Mouse (Mus musculus) heart, adult 2 months (tissue): ENCODE results near the gene 1110002E22Rik. TPM values are rescaled to one million over a fixed set of nuclear protein-coding genes. Genes with fewer than 3 reads are reported as not detected.

Experiments used
- DNase-seq, 2 experiments: peaks; one replicate each; pipeline ENCODE4 v3.0.0; 2021
- H3K27ac ChIP-seq: fragments of 200-600 bp; 2 replicates; pipeline ENCODE4 v1.8.1; 2022
- H3K27me3 ChIP-seq: fragments of 200-500 bp; 2 replicates; pipeline ENCODE4 v1.6.1; 2012; ENCODE audit warnings: mild to moderate bottlenecking, low read length, inconsistent platforms, mixed read lengths; ENCODE audit not compliant: control insufficient read depth, insufficient read depth
- H3K36me3 ChIP-seq: fragments of 200-500 bp; 2 replicates; pipeline ENCODE4 v1.6.1; 2012; ENCODE audit warnings: low read length, inconsistent platforms; ENCODE audit not compliant: control insufficient read depth, insufficient read depth
- H3K4me1 ChIP-seq: fragments of 200-500 bp; 2 replicates; pipeline ENCODE4 v1.6.1; 2011; ENCODE audit warnings: low read length; ENCODE audit not compliant: control insufficient read depth, insufficient read depth
- H3K4me3 ChIP-seq: fragments of 200-600 bp; 2 replicates; pipeline ENCODE4 v1.8.1; 2022
- H3K79me2 ChIP-seq: fragments of 200-500 bp; replicated peaks from 2 replicates; pipeline ENCODE4 v1.6.1; 2012; ENCODE audit warnings: mild to moderate bottlenecking, inconsistent platforms, low read length, moderate library complexity, mixed read lengths; ENCODE audit not compliant: control insufficient read depth, insufficient read depth
- H3K9ac ChIP-seq: fragments of 200-500 bp; 2 replicates; pipeline ENCODE4 v1.6.1; 2012; ENCODE audit warnings: low read depth, mild to moderate bottlenecking, control low read depth, inconsistent platforms, low read length, mixed read lengths
- CTCF ChIP-seq: fragments of 200-600 bp; IDR thresholded peaks from 2 replicates; pipeline ENCODE4 v1.8.1; 2022; ENCODE audit warnings: antibody characterized with exemption, mild to moderate bottlenecking, moderate library complexity
- EP300 ChIP-seq: fragments of 200-500 bp; IDR thresholded peaks from 2 replicates; pipeline ENCODE4 v1.6.1; 2011; ENCODE audit warnings: low read depth, low read length, control low read depth; ENCODE audit not compliant: insufficient read depth
- POLR2A ChIP-seq: fragments of 200-500 bp; IDR thresholded peaks from 2 replicates; pipeline ENCODE4 v1.6.1; 2011; ENCODE audit warnings: mild to moderate bottlenecking, low read depth, low read length, control low read depth; ENCODE audit not compliant: insufficient read depth
- WGBS: fragments of 180-500 bp; shearing (Covaris S2); methylation state at CpG from one replicate; pipeline ENCODE4 v1.1.7; 2018; 5-methylcytosine and 5-hydroxymethylcytosine counted together
- intact Hi-C: fragments of 180-260 bp; cut with DNase I; formaldehyde crosslinking; loops from one replicate; pipeline ENCODE4 v1.15.1; 2025
- polyA plus RNA-seq: library from polyadenylated mRNA; depleted of rRNA; stranded (reverse); fragments of >200 nt; gene quantifications from 2 replicates; pipeline ENCODE4 v1.2.3, GENCODE M21; 2012
- total RNA-seq, 2 experiments: library from RNA; stranded (reverse); gene quantifications; 2 replicates each; pipeline ENCODE4 v1.2.3; 2021

The 1110002E22Rik gene
- total and polyA plus RNA-seq, 3 experiments = 14.7 to 48.8 (median 48.1) TPM

GRCm38 (mm10) chr3:138078701-138079100 lies 13.8 kb downstream of the 1110002E22Rik start:
- TF ChIP-seq CTCF (no peak), POLR2A (no peak)
- no peak for DNase-seq
- Histone ChIP-seq H3K9ac (no peak overlapping the region), H3K27me3 (no peaks in the 10 kb centered on the region), H3K36me3 (peaks cover 11% of the 10 kb centered on the region), H3K27ac (no peak overlapping the region), H3K4me1 (peaks cover 1% of the 10 kb centered on the region; the same call in 1 of the 2 replicates), H3K79me2 (no peaks in the 10 kb centered on the region), H3K4me3 (no peak overlapping the region)
- 56% methylated on average over 1 of the region's 1 CpGs for WGBS
- intact Hi-C loops = loop anchor here (5.0 kb wide), 1 partner anchor 211 kb away; the partner anchor contains the start of gene Dnajb14

- 65% methylated on average over 1 of the region's 1 CpGs for WGBS
- TF ChIP-seq CTCF (no peak), EP300 (no peak), POLR2A (no peak)
- intact Hi-C loops = no loop called here
Observed at GRCm38 (mm10) chr3:138083073-138083637, 18.3 kb downstream of the 1110002E22Rik start.

GRCm38 (mm10) chr3:138083896-138084295 lies 19.0 kb downstream of the 1110002E22Rik start:
- H3K27ac ChIP-seq = peak overlapping the region; percentile 65
- WGBS = 68% methylated on average over 4 of the region's 4 CpGs
- no peak for DNase-seq
- H3K9ac ChIP-seq = no peak overlapping the region
- H3K27me3 ChIP-seq = no peaks in the 10 kb centered on the region
- no peak overlapping the region for H3K4me3 ChIP-seq
- TF ChIP-seq POLR2A = no peak
- no peak for TF ChIP-seq EP300
- TF ChIP-seq CTCF = no peak
- no peaks in the 10 kb centered on the region for H3K79me2 ChIP-seq
- peaks cover 2% of the 10 kb centered on the region; the same call in 1 of the 2 replicates for H3K36me3 ChIP-seq
- H3K4me1 ChIP-seq = no peaks in the 10 kb centered on the region
- intact Hi-C loops = no loop called here

More at GRCm38 (mm10) chr3:138083073-138083637, 18.3 kb downstream of the 1110002E22Rik start:
- H3K36me3 ChIP-seq = peaks cover 4% of the 10 kb centered on the region; the same call in 1 of the 2 replicates
- H3K27me3 ChIP-seq = no peaks in the 10 kb centered on the region
- H3K9ac ChIP-seq = no peak overlapping the region
- no peaks in the 10 kb centered on the region for H3K79me2 ChIP-seq
- no peaks in the 10 kb centered on the region for H3K4me1 ChIP-seq
- H3K27ac ChIP-seq = peak overlapping the region; percentile 65
- DNase-seq = peak in 1 of 2 experiments; percentile 40
- H3K4me3 ChIP-seq = no peak overlapping the region

- Histone ChIP-seq H3K4me3 (no peak overlapping the region), H3K27ac (no peak overlapping the region), H3K79me2 (no peaks in the 10 kb centered on the region), H3K36me3 (no peaks in the 10 kb centered on the region), H3K27me3 (no peaks in the 10 kb centered on the region), H3K9ac (no peak overlapping the region), H3K4me1 (peaks cover 3% of the 10 kb centered on the region)
- no peak for DNase-seq
- intact Hi-C loops = no loop called here
- TF ChIP-seq EP300 (no peak), CTCF (no peak), POLR2A (no peak)
- WGBS = 45% methylated on average over 3 of the region's 3 CpGs
Observed at GRCm38 (mm10) chr3:138095301-138095700, 30.4 kb downstream of the 1110002E22Rik start.

GRCm38 (mm10) chr3:138095718-138096117 lies 30.9 kb downstream of the 1110002E22Rik start:
- H3K36me3 ChIP-seq = no peaks in the 10 kb centered on the region
- intact Hi-C loops = loop anchor here (2.0 kb wide), 1 partner anchor 47 kb away; the partner anchor contains the start of gene Trmt10a
- H3K9ac ChIP-seq = no peak overlapping the region
- WGBS = 27% methylated on average over 10 of the region's 10 CpGs
- peaks cover 3% of the 10 kb centered on the region for H3K4me1 ChIP-seq
- no peaks in the 10 kb centered on the region for H3K79me2 ChIP-seq
- no peak for DNase-seq
- no peak overlapping the region for H3K4me3 ChIP-seq
- no peak for TF ChIP-seq CTCF
- TF ChIP-seq EP300 = no peak
- no peak for TF ChIP-seq POLR2A
- H3K27ac ChIP-seq = no peak overlapping the region
- no peaks in the 10 kb centered on the region for H3K27me3 ChIP-seq

GRCm38 (mm10) chr3:138096263-138097028 lies 31.6 kb downstream of the 1110002E22Rik start:
- Histone ChIP-seq H3K79me2 (no peaks in the 10 kb centered on the region), H3K36me3 (no peaks in the 10 kb centered on the region), H3K27ac (no peak overlapping the region), H3K9ac (no peak overlapping the region), H3K4me3 (no peak overlapping the region), H3K27me3 (no peaks in the 10 kb centered on the region), H3K4me1 (peaks cover 3% of the 10 kb centered on the region)
- 82% methylated on average over 19 of the region's 19 CpGs for WGBS
- TF ChIP-seq EP300 = no peak
- TF ChIP-seq CTCF = no peak
- no peak for TF ChIP-seq POLR2A
- no peak for DNase-seq
- intact Hi-C loops = loop anchor here (2.0 kb wide), 1 partner anchor 46 kb away; the partner anchor contains the start of gene Trmt10a
